Mouse (Mus musculus) left cerebral cortex, adult 9 months (tissue): ENCODE measurements around the gene Tm2d1.
"Not testable (repeated sequence)": the region's sequence is repeated elsewhere in the genome, so short reads cannot be mapped to it uniquely, and the experiment has no call there.

Experiments used
- DNase-seq, 2 experiments: peaks; one replicate each; pipeline ENCODE4 v3.0.0; 2022; ENCODE audit warnings: low spot score in 2 of 2

Tm2d1 gene

DNA sequence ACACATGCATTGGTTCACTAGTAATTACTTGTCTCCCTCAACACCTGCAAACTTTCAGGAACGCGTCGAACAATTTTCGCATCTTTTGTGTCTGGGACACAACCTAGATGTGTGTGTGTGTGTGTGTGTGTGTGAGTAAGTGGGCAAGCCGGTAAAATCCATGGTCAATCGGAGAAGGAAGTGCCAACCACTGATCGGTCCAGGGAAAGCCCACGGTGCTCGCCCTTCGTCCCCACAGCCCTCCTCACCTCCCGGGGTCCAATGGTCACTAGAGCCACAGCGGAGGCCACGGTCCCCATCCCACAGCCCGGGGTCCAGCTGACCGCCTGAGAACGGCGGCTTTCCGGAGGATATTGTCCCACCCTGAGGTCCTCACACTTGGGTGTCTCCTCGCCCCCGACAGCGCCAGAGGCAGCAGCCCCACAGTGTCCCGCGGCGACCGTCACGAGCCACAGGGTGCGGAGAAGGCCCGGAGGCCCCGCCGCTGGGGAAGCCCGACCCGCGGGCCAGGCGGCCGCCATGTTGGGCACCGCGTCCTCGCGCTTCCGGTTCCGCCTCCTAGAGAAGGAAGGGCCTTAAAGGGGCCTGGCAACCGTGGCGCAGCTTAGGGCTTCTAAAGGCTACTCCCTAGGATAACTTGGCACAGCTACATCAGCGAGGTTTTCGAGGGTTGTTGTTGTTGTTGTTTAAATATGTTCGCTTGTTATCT is at the start of gene Tm2d1:
Gene Tm2d1, minus strand, starts transcription at position 591 of the 709 bp plus-strand sequence.
- peak; percentile 26 to 78 for DNase-seq

- DNase-seq = no peak
Measured at GRCm38 (mm10) chr4:98428371-98428770, 45.3 kb upstream of the Tm2d1 start.

- DNase-seq = not testable (repeated sequence)
Measured at GRCm38 (mm10) chr4:98415150-98415549, 32.0 kb upstream of the Tm2d1 start.

DNA sequence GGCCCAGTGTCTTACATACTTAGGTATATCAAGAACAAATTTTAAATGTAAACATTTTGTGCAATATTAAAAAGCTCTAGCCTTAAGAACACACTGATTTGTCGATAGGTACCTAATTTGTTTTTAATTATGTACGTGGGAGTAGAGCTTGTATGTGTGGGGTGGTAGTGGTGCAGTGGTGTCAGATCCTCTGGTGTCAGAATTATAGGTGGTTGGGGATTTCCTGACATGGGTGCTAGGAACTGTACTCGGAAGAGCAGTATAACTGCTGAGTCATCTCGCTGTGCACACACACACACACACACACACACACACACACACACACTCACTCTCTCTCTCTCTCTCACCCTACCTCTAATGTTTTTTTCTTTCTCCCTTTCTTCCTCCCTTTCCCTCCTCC is 25.3 kb upstream of the Tm2d1 start:
- no peak for DNase-seq

- DNase-seq = no peak
Measured at GRCm38 (mm10) chr4:98404412-98404811, 21.3 kb upstream of the Tm2d1 start.

DNA sequence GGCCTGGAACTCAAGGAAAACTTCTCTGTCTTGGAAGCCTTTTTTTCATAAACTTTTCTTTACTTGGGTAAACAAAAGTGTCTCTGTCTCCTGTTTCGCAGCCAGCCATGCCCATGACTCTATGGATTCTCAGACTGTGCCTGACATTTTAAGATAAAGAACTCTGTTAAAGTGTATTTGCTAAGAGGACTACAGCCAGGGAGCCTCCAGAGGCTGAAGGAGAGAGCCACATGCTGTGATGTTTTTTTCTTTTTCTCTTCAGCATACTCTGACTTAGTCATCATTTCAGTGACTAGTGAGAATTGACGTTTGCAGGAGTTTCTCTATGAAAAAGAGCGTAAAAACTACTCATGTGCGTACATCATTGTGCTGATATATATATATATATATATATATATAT is 20.4 kb upstream of the Tm2d1 start:
- no peak for DNase-seq

GRCm38 (mm10) chr4:98401584-98401962 is 18.5 kb upstream of the Tm2d1 start:
- DNase-seq = no peak

GRCm38 (mm10) chr4:98400926-98401583 is 17.9 kb upstream of the Tm2d1 start:
- DNase-seq = no peak

DNA sequence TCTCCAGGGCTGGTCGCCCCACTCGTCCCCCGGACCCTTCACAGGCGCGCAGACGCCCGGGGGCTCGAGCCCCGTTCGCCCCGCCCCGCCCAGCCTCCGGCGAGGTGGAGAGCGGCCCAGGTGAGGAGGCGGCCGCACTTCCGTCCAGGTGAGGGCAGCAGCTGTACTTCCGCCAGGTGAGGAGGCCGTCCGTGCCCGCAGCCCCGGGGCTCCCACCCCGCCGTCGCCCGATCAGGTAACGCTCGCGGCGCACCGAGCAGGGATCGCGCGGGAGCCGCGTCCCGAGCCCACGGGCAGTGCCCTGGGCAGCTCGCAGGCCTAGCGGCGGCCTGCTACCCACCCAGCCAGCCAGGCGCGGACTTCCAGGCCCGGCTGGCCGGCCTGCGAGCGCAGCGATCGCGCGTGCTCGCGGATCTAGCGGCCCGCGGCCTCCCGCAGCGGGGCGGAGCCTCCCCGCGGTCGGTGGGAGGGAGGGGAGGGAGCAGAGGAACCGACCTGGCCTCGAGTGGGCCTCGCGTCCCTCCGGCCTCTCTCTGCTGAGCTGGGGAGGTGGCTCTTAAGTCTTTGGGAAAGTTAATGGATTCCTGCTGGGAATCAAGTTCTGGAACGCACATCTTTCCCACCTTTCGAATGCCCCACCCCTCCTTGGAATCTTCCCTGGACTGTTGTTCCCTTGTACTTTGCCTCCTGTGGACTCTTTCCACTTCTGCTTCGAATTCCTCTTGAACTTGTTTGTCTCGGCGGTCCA is 12.8 kb upstream of the Tm2d1 start, which contains the start of gene Patj:
Gene Patj, plus strand, starts transcription at position 96 of the 748 bp plus-strand sequence.
- DNase-seq = peak; percentile 18 to 42

- DNase-seq = no peak
Measured at GRCm38 (mm10) chr4:98395346-98395689, 12.2 kb upstream of the Tm2d1 start.

DNA sequence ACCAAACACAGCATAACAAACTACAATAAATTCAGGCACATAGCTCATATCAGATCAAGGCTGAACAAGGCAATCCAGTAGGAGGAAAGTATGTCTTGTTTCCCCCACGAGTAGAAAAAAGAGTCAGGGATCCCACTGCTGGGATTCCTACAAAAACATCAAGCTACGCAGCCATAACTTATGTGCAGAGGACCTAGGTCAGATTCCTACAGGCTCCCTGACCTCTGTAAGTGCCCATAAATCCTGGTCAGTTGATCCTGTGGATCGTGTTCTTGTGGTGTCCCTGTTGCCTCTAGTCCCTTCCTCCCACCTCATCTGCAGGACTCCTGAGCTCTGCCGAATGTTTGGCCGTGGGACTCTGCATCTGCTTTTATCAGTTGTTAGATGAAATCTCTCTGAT is 1.9 kb upstream of the Tm2d1 start:
- DNase-seq = no peak

DNA sequence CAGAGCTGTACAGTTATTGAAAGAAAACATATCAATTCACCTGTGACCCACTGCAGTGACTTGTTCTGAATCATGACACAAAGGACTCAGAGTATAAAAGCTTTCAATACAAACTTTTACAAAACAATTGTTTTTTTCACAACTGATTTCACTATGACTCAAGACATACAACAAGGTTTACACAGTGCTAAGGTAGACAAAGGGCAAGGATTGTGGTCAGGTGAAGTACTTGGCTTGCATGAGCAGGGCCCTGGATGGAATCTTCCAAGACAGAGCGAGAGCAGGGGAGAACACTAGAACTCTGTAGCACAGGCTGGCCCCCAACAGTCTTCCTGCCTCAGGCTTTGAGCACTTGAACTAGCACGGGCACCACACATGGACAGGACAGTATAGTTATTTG is 6.2 kb downstream of the Tm2d1 start:
- no peak for DNase-seq

DNA sequence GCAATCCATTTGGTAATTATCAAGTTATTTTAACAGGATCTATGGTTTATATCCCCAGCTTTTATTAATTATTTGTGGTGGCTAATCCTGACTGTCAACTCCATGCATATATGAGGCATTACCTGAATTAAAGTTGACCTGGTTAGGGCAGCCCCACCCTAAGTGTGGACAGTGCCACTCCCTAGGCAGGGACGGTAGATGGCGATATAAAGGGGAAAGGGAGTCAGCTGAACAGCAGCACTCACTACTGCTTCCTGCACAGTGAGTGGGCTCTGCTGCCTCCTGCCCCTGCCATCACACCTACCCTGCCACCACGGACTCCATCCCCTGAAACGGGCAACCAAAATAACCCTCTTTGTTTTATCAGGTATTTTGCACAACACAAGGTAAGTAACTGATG is 7.7 kb downstream of the Tm2d1 start:
- no peak for DNase-seq

DNA sequence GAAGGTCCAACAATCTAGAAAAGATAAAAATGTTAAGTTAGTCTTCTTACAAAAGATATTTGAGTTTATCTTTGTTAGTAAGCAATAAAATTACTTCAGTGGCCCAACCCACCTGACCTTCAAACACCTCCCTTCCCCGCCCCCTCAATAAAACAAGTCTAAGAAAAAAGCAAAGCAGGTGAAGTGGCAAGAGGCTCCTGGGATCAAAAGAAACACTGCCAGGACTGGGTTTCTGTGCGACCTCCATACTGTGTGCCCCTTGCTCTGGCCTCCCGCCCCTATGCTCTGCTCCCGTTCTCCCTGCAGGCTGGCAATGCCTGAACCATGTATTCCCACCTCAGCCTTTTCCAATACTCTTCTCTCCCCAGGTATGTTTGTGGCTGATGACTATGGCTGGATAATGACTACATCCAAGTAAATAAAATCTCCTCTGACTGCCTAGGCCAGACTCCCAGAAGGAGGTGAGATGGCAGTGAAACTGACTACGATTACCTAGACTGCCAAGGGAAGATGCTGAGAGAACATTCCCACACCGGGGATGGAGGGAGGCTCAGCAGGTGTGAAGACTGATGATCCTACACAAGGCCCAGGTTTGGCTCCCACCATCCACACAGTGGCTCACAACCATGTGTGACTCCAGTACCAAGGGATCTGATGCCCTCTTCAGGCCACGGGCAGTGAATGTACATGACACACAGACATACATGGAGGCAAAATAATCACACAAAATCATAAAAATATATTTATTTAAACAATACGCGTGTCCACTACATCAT is 24.9 kb downstream of the Tm2d1 start:
- DNase-seq = no peak

- DNase-seq = no peak
Measured at GRCm38 (mm10) chr4:98348580-98348979, 34.5 kb downstream of the Tm2d1 start.

DNA sequence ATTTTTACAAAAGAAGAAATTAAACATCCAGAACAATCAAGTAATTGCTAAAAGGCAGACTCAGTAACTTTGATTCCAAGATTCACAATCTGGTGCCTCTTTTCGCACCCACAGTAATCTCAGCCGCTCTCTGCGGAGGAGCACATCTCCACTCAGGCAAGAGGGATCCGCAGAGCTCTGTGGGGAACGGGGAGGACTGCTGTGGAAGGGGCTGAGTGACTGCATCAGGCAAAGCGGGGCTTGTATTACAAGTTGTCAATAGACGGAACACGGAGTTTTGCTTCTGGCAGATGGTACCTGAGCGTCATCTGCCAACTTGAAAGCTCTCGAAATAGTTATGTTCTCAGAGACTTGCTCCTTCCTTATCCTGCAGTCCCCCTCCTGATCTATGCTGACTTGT is 37.3 kb downstream of the Tm2d1 start:
- DNase-seq = peak in 1 of 2 experiments; percentile 36

DNA sequence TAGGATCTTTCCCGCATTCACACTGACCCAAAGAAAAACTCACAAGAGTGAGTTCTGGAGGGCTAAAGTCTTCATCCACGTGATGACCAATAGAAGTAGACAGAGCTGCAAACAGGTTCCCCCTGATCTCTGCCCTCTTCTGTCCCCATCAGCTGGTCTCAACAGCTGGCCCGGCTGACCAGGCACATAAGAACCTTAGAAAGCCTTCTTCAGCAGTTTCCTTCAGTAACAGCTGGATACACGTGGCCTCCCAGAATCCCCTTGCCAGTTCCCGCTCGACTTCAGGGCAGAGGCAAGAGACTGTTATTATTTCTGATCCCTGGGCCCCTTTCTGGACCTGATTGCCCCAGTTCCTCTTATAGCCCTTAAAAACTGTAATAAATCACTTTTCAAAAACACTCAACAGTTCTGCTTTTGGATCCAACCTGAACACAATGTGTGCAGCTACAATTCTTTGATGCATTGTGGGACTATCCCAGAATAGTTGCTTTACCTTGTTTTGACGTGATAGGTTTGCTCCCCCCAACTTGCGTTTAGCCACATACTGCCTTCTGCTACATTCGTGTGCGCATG is 43.0 kb downstream of the Tm2d1 start:
- DNase-seq = no peak

GRCm38 (mm10) chr4:98338636-98339630 is 44.2 kb downstream of the Tm2d1 start:
- no peak for DNase-seq

GRCm38 (mm10) chr4:98337197-98337596 is 45.9 kb downstream of the Tm2d1 start:
- no peak for DNase-seq

- DNase-seq = no peak
Measured at GRCm38 (mm10) chr4:98335726-98336125, 47.4 kb downstream of the Tm2d1 start.
